ENCODE assay signal across 8 mouse cellular contexts in the genomic region with DNA sequence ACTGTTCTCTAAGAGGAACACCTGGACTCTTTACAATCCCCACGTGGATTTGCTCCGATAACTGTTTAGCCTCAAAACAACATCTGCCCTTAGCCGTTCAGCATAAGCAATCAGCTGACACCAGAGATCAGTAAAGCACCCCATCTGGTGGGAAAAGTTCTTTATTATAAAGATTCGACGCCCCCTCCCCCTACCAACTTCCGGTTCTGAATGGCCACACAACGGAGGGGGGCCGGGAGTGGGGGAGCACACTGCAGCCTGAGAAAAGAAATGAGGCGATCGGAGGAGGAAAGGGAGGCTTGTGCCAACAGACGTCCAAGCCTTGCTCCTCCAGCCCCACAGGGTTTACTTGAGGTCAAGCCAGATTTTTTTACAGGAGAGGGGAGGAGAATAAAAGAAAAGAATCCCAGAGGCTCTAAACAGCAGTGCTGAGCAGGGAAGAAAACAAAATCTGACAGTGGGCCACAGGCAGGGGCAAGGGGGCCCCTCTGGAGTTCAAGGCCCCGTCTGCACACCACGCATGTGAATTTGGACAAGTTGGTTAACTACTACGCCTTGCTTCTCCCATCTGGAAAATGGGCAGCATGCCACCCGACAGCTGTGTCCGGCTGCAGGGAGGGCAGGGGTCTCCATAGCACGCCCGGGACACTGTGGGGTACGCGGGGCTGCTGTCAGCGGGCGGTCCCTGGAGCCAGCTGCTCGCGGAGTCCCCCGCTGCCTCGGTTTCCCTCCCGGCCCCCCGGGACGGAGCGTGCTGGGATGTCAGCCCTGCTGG. TPM values are rescaled to one million over a fixed set of nuclear protein-coding genes. Genes with fewer than 3 reads are reported as not detected.
DNase-seq lines count a peak whose midpoint lies in the region; ATAC-seq and TF ChIP-seq lines count a peak whose summit lies in the region.

No protein-coding gene starts in this region.

- H3K4me3 ChIP-seq in ES-E14 (ENCODE audit: insufficient read depth in 1 of 2, low read depth in 1 of 2, low read length in 2 of 2, poor library complexity in 1 of 2, severe bottlenecking in 1 of 2) = peak overlapping the region; percentile 75 to 92
- H3K4me3 ChIP-seq in forebrain, embryonic 14.5 days (ENCODE audit: low read depth, low read length) = peak overlapping the region; percentile 90

- H3K27ac ChIP-seq in ES-E14 (ENCODE audit: insufficient read depth, low read depth, low read length, poor library complexity, severe bottlenecking) = 0 out of 2 replicates have a peak overlapping the region, but pooled peaks have one; percentile 2
- peak overlapping the region; percentile 85 for H3K27ac ChIP-seq in forebrain, embryonic 14.5 days (ENCODE audit: low read depth, low read length)

- no peak for TF ChIP-seq CTCF in brain, embryonic 14.5 days (IDR thresholded peaks at IDR 0.05; ENCODE audit: borderline replicate concordance, extremely low read depth, insufficient read depth, insufficient read length)

- intact Hi-C loops in heart, postnatal 25 days (cut with DNase I) = loop anchor here (2.0 kb wide), 1 partner anchor 100 kb away; no protein-coding TSS in a partner anchor

- no peaks in the 10 kb centered on the region for H3K4me1 ChIP-seq in ES-E14 (ENCODE audit: control insufficient read depth in 2 of 2, insufficient read depth in 2 of 2, low read length in 2 of 2, poor library complexity in 1 of 2)
- 0 out of 2 replicates have a peak, but pooled peaks cover 7% of the 10 kb centered on the region for H3K4me1 ChIP-seq in forebrain, embryonic 14.5 days (ENCODE audit: control insufficient read depth, insufficient read depth, low read length)

- peak overlapping the region; percentile 96 for H3K4me2 ChIP-seq in forebrain, embryonic 14.5 days (ENCODE audit: low read length)

- no peak for TF ChIP-seq POLR2A in brain, embryonic 14.5 days (IDR thresholded peaks at IDR 0.05; ENCODE audit: borderline replicate concordance, extremely low read depth, insufficient read depth, insufficient read length, poor library complexity, severe bottlenecking)

- ATAC-seq in forebrain, embryonic 14.5 days = peak; percentile 33

- in situ Hi-C loops in ES-E14 (cut with MboI; ENCODE audit: low sequenced_read_pairs in 2 of 2, unreplicated experiment in 2 of 2) = no loop called here

- peak overlapping the region; percentile 91 for H3K9ac ChIP-seq in ES-E14 (ENCODE audit: insufficient read depth, low read depth, low read length, poor library complexity, severe bottlenecking)
- peak overlapping the region; percentile 83 for H3K9ac ChIP-seq in forebrain, embryonic 14.5 days (ENCODE audit: low read length)

- H3K27me3 ChIP-seq in forebrain, embryonic 14.5 days (replicated peaks; ENCODE audit: control insufficient read depth, insufficient read depth, low read length) = no peaks in the 10 kb centered on the region

- DNase-seq in ES-E14 (ENCODE audit: low read depth, low spot score) = no peak
- peak; percentile 75 for DNase-seq in brain, embryonic 14.5 days (ENCODE audit: low read depth)
- peak; percentile 54 for DNase-seq in forebrain, embryonic 14.5 days (ENCODE audit: low spot score)
- peak; percentile 42 for DNase-seq in heart, postnatal 25 days (ENCODE audit: low spot score)
- peak; percentile 77 to 86 for DNase-seq in kidney, postnatal 4 days
- DNase-seq in lung, postnatal 10 days = peak; percentile 83
- DNase-seq in ovary, postnatal 10 days (ENCODE audit: low spot score) = peak; percentile 56
- peak; percentile 51 for DNase-seq in thymus, postnatal 4 days

- H3K36me3 ChIP-seq in ES-E14 (ENCODE audit: control insufficient read depth, insufficient read depth, low read length, poor library complexity, severe bottlenecking) = peaks cover 2% of the 10 kb centered on the region; the same call in 1 of the 2 replicates
- H3K36me3 ChIP-seq in forebrain, embryonic 14.5 days (ENCODE audit: control insufficient read depth, insufficient read depth, low read length) = peaks cover 11% of the 10 kb centered on the region

- no peaks in the 10 kb centered on the region for H3K9me3 ChIP-seq in ES-E14 (ENCODE audit: control insufficient read depth, insufficient read depth, low read depth, low read length)
- no peaks in the 10 kb centered on the region for H3K9me3 ChIP-seq in forebrain, embryonic 14.5 days (replicated peaks; ENCODE audit: control insufficient read depth, low read length)

- WGBS in forebrain, embryonic 14.5 days = under 1% methylated on average over 30 of the region's 30 CpGs

TF ChIP-seq in ES-E14, 5 proteins besides CTCF, POLR2A, EP300 and RAD21:
- TF ChIP-seq ZNF384 (IDR thresholded peaks at IDR 0.05; ENCODE audit: low read depth, low read length) (no peak), ZC3H11A (IDR thresholded peaks at IDR 0.05; ENCODE audit: borderline replicate concordance, low read depth, low read length) (no peak)

RNA-seq across cellular contexts. Expression of gene Gpam, which starts 28.4 kb away (rescaled TPM):
- total RNA-seq in ES-E14 (2012; rRNA removed) = 16.6 and 27.4 TPM in 2 replicates
- polyA plus RNA-seq in brain, embryonic 14.5 days (2012; rRNA removed) = 24.3 and 30.5 TPM in 2 replicates
- polyA plus RNA-seq in forebrain, embryonic 14.5 days (2014; fragmentation: Nextera tagmentation; extraction: Ambion mirVana) = 17.2 and 21.5 TPM in 2 replicates
- 100 to 1,000 TPM; 143 to 173 TPM for total RNA-seq in heart, postnatal 25 days (2021)
